ENCODE assay signal across 19 mouse cellular contexts in the genomic region with DNA sequence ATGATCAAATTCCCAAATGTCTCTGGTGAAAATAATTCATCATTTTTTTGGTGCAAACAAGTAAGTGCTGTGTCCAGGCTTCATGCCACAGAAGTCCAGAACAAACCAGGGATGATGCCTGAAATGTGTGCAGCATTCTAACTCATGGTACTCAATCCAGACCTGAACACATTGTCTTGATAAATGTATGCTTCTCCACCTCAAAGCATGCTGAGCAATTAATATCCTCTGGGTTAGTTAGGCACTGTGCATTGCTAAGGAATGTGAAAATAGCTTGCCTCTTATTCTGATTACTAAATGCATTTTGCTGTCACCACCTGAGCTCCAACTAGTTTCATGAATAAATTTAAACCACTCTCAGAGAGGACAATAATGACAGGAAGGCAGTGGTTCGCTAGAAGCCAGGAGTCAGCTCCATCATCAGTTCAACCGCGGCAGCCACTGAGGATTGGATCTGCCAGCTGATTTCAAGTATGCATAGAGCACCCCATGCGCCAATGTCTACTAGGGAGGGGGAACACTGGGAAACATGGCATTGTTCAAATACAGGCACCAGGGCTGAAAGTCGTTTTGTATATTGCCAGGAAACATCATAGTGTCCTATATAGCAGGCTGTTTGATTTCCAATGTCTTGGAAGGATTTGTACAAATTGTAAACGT. TPM values are rescaled to one million over a fixed set of nuclear protein-coding genes. Genes with fewer than 3 reads are reported as not detected.
A peak's percentile ranks its signal among the peaks of the same experiment; 100 is the strongest.
DNase-seq lines count a peak whose midpoint lies in the region; ATAC-seq and TF ChIP-seq lines count a peak whose summit lies in the region.
"Had no signal": no experiment of that assay in that cellular context is flagged by ENCODE, and none has a peak within 500 bp of the region (broad histone marks: within the 10 kb centered on the region; RNA-seq: fewer than 3 reads in every experiment).

No protein-coding gene starts in this region.

- no peak for TF ChIP-seq POLR2A in kidney, adult 2 months (IDR thresholded peaks at IDR 0.05; ENCODE audit: low read depth, low read length)

- H3K4me1 ChIP-seq in hindbrain, embryonic 11.5 days (replicated peaks; ENCODE audit: control insufficient read depth, insufficient read depth, low read length) = no peaks in the 10 kb centered on the region
- H3K4me1 ChIP-seq in hindbrain, embryonic 10.5 days (replicated peaks) = no peaks in the 10 kb centered on the region
- H3K4me1 ChIP-seq in neural tube, embryonic 13.5 days (replicated peaks) = no peaks in the 10 kb centered on the region
- 0 out of 2 replicates have a peak, but pooled peaks cover 3% of the 10 kb centered on the region for H3K4me1 ChIP-seq in hindbrain, embryonic 14.5 days (replicated peaks; ENCODE audit: control insufficient read depth, insufficient read depth, low read length)
- H3K4me1 ChIP-seq in midbrain, postnatal 0 days (ENCODE audit: insufficient read depth, low read length) = no peaks in the 10 kb centered on the region
- H3K4me1 ChIP-seq in kidney, adult 2 months (ENCODE audit: control insufficient read depth, insufficient read depth, low read length) = no peaks in the 10 kb centered on the region
- H3K4me1 ChIP-seq: embryonic facial prominence, embryonic 12.5 days; heart, embryonic 13.5 days had no signal

- ATAC-seq in hindbrain, embryonic 11.5 days (ENCODE audit: low FRiP score) = 0 out of 2 replicates have a peak, but pooled peaks have one; percentile 43
- ATAC-seq in neural tube, embryonic 13.5 days (ENCODE audit: low read depth) = 0 out of 2 replicates have a peak, but pooled peaks have one; percentile 43
- ATAC-seq in hindbrain, embryonic 14.5 days (ENCODE audit: low FRiP score) = peak; percentile 31; the same call in 1 of the 2 replicates
- no peak for ATAC-seq in midbrain, postnatal 0 days (ENCODE audit: low FRiP score)
- ATAC-seq: forebrain, postnatal 0 days; intestine, embryonic 16.5 days had no signal

- DNase-seq in hindbrain, embryonic 11.5 days (ENCODE audit: low spot score) = no peak
- no peak for DNase-seq in hindbrain, embryonic 10.5 days (ENCODE audit: low spot score)
- DNase-seq in neural tube, embryonic 10.5 days (ENCODE audit: extremely low spot score, low spot score) = no peak
- DNase-seq in hindbrain, embryonic 14.5 days (ENCODE audit: low spot score) = no peak
- DNase-seq in midbrain, postnatal 0 days (ENCODE audit: low spot score) = peak; percentile 4
- no peak for DNase-seq in kidney, adult 2 months
- no peak for DNase-seq in thymus, adult 18-20 months
- DNase-seq: adrenal gland, adult 2 months; adrenal gland, postnatal 25 days; cerebellum, adult 2 months; cerebellum, postnatal 10 days; forebrain, postnatal 0 days; gastrocnemius, postnatal 14 days; heart, adult 11 months; heart, postnatal 36 days had no signal

- H3K9ac ChIP-seq in hindbrain, embryonic 11.5 days (ENCODE audit: low read depth, low read length) = no peak overlapping the region
- no peak overlapping the region for H3K9ac ChIP-seq in neural tube, embryonic 13.5 days
- H3K9ac ChIP-seq in hindbrain, embryonic 14.5 days = no peak overlapping the region
- no peak overlapping the region for H3K9ac ChIP-seq in midbrain, postnatal 0 days (replicated peaks; ENCODE audit: low read length, poor library complexity, severe bottlenecking)
- H3K9ac ChIP-seq: embryonic facial prominence, embryonic 12.5 days; forebrain, postnatal 0 days; heart, embryonic 13.5 days had no signal

- WGBS in hindbrain, embryonic 11.5 days = 80% methylated on average over 6 of the region's 6 CpGs
- 86% methylated on average over 6 of the region's 6 CpGs for WGBS in hindbrain, embryonic 10.5 days
- 62% methylated on average over 6 of the region's 6 CpGs for WGBS in neural tube, embryonic 13.5 days
- 64% methylated on average over 6 of the region's 6 CpGs for WGBS in hindbrain, embryonic 14.5 days
- WGBS in midbrain, postnatal 0 days = 64% methylated on average over 6 of the region's 6 CpGs
- WGBS in kidney, adult 2 months = 68% methylated on average over 6 of the region's 6 CpGs

- no peak overlapping the region for H3K27ac ChIP-seq in hindbrain, embryonic 11.5 days (ENCODE audit: low read depth, low read length)
- H3K27ac ChIP-seq in hindbrain, embryonic 10.5 days = no peak overlapping the region
- H3K27ac ChIP-seq in neural tube, embryonic 13.5 days (replicated peaks) = peak overlapping the region; percentile 42; the same call in 1 of the 2 replicates
- H3K27ac ChIP-seq in hindbrain, embryonic 14.5 days = peak overlapping the region; percentile 59
- H3K27ac ChIP-seq in midbrain, postnatal 0 days (ENCODE audit: low read depth, low read length) = no peak overlapping the region
- H3K27ac ChIP-seq in kidney, adult 2 months (ENCODE audit: insufficient read depth, low read depth, low read length) = no peak overlapping the region
- H3K27ac ChIP-seq: embryonic facial prominence, embryonic 12.5 days; heart, embryonic 13.5 days had no signal

- no peak overlapping the region for H3K4me2 ChIP-seq in hindbrain, embryonic 11.5 days (replicated peaks; ENCODE audit: low read depth, low read length)
- no peak overlapping the region for H3K4me2 ChIP-seq in neural tube, embryonic 13.5 days
- no peak overlapping the region for H3K4me2 ChIP-seq in hindbrain, embryonic 14.5 days (replicated peaks)
- no peak overlapping the region for H3K4me2 ChIP-seq in midbrain, postnatal 0 days (ENCODE audit: low read depth, low read length, poor library complexity, severe bottlenecking)
- H3K4me2 ChIP-seq: embryonic facial prominence, embryonic 12.5 days; heart, embryonic 13.5 days had no signal

- H3K9me3 ChIP-seq in hindbrain, embryonic 11.5 days (ENCODE audit: control insufficient read depth, low read length) = no peaks in the 10 kb centered on the region
- H3K9me3 ChIP-seq in hindbrain, embryonic 10.5 days = no peaks in the 10 kb centered on the region
- no peaks in the 10 kb centered on the region for H3K9me3 ChIP-seq in neural tube, embryonic 13.5 days
- no peaks in the 10 kb centered on the region for H3K9me3 ChIP-seq in hindbrain, embryonic 14.5 days (ENCODE audit: control insufficient read depth, low read length)
- H3K9me3 ChIP-seq in midbrain, postnatal 0 days (ENCODE audit: low read length) = no peaks in the 10 kb centered on the region
- H3K9me3 ChIP-seq: embryonic facial prominence, embryonic 12.5 days; heart, embryonic 13.5 days had no signal

- no peak for TF ChIP-seq CTCF in midbrain, postnatal 0 days (IDR thresholded peaks at IDR 0.05)
- TF ChIP-seq CTCF in kidney, adult 2 months (conservative IDR thresholded peaks at IDR 0.05; ENCODE audit: insufficient read depth, insufficient read length, low read depth, low read length) = no peak

- no peaks in the 10 kb centered on the region for H3K36me3 ChIP-seq in hindbrain, embryonic 11.5 days (ENCODE audit: control insufficient read depth, insufficient read depth, low read length)
- no peaks in the 10 kb centered on the region for H3K36me3 ChIP-seq in hindbrain, embryonic 10.5 days
- H3K36me3 ChIP-seq in neural tube, embryonic 13.5 days = no peaks in the 10 kb centered on the region
- no peaks in the 10 kb centered on the region for H3K36me3 ChIP-seq in hindbrain, embryonic 14.5 days (replicated peaks; ENCODE audit: control insufficient read depth, insufficient read depth)
- H3K36me3 ChIP-seq in midbrain, postnatal 0 days (ENCODE audit: insufficient read depth, low read length) = no peaks in the 10 kb centered on the region
- H3K36me3 ChIP-seq in kidney, adult 2 months (ENCODE audit: control insufficient read depth, insufficient read depth, low read length) = no peaks in the 10 kb centered on the region
- H3K36me3 ChIP-seq: embryonic facial prominence, embryonic 12.5 days; heart, embryonic 13.5 days had no signal

- H3K27me3 ChIP-seq in hindbrain, embryonic 11.5 days (ENCODE audit: control insufficient read depth, insufficient read depth, low read length) = no peaks in the 10 kb centered on the region
- no peaks in the 10 kb centered on the region for H3K27me3 ChIP-seq in hindbrain, embryonic 10.5 days (ENCODE audit: insufficient read depth, poor library complexity, severe bottlenecking)
- H3K27me3 ChIP-seq in neural tube, embryonic 13.5 days = no peaks in the 10 kb centered on the region
- H3K27me3 ChIP-seq in hindbrain, embryonic 14.5 days (ENCODE audit: control insufficient read depth, insufficient read depth, low read length) = no peaks in the 10 kb centered on the region
- H3K27me3 ChIP-seq in midbrain, postnatal 0 days (ENCODE audit: insufficient read depth, low read length) = no peaks in the 10 kb centered on the region
- H3K27me3 ChIP-seq in kidney, adult 2 months (replicated peaks; ENCODE audit: control insufficient read depth, insufficient read depth, low read length) = no peaks in the 10 kb centered on the region
- H3K27me3 ChIP-seq: embryonic facial prominence, embryonic 12.5 days; heart, embryonic 13.5 days had no signal

- H3K4me3 ChIP-seq in hindbrain, embryonic 11.5 days (ENCODE audit: low read depth, low read length) = no peak overlapping the region
- H3K4me3 ChIP-seq in hindbrain, embryonic 10.5 days = no peak overlapping the region
- no peak overlapping the region for H3K4me3 ChIP-seq in neural tube, embryonic 13.5 days
- no peak overlapping the region for H3K4me3 ChIP-seq in hindbrain, embryonic 14.5 days (replicated peaks; ENCODE audit: low read length)
- H3K4me3 ChIP-seq in midbrain, postnatal 0 days (ENCODE audit: low read depth, low read length) = no peak overlapping the region
- H3K4me3 ChIP-seq in kidney, adult 2 months (ENCODE audit: insufficient read depth, low read depth, low read length) = no peak overlapping the region
- H3K4me3 ChIP-seq: embryonic facial prominence, embryonic 12.5 days; heart, embryonic 13.5 days had no signal

RNA-seq across cellular contexts. Expression of a gene that starts 36.4 kb away (rescaled TPM):
- 23.0 and 29.0 TPM in 2 replicates for polyA plus RNA-seq in hindbrain, embryonic 11.5 days (2014; fragmentation: Nextera tagmentation; extraction: Ambion mirVana)
- 25.7 and 27.5 TPM in 2 replicates for polyA plus RNA-seq in hindbrain, embryonic 10.5 days (2016; fragmentation: Nextera tagmentation; extraction: Ambion mirVana)
- polyA plus RNA-seq in neural tube, embryonic 13.5 days (2015; fragmentation: Nextera tagmentation; extraction: Ambion mirVana) = 67.6 and 76.2 TPM in 2 replicates
- polyA plus RNA-seq in hindbrain, embryonic 14.5 days (2014; fragmentation: Nextera tagmentation; extraction: Ambion mirVana) = 66.7 and 77.7 TPM in 2 replicates
- 85.6 and 105 TPM in 2 replicates for total RNA-seq in midbrain, postnatal 0 days (2014; rRNA removed)
- polyA plus RNA-seq in midbrain, postnatal 0 days (2015; fragmentation: Nextera tagmentation; extraction: Ambion mirVana) = 74.3 and 74.8 TPM in 2 replicates
- 23.7 and 24.1 TPM in 2 replicates for polyA plus RNA-seq in kidney, adult 2 months (2012; rRNA removed)

Comparison
In these comparisons a context has a peak if more than half of its experiments do, and no peak if none do; other contexts are left out.
1. H3K27ac ChIP-seq: peak in neural tube, embryonic 13.5 days (single experiment) and hindbrain, embryonic 14.5 days (single experiment); none in hindbrain, embryonic 11.5 days (single experiment), hindbrain, embryonic 10.5 days (single experiment), midbrain, postnatal 0 days (single experiment) and kidney, adult 2 months (single experiment).